Mouse (Mus musculus) midbrain, postnatal 0 days (tissue): ENCODE measurements around the gene Chd9. TPM values are rescaled to one million over a fixed set of nuclear protein-coding genes. Genes with fewer than 3 reads are reported as not detected.

Experiments
- ATAC-seq: fragments of 200-750 bp; cut with Nextera tagmentation; 2 replicates; pipeline ENCODE4 v1.8.0; 2017; ENCODE audit warnings: moderate number of reproducible peaks, mild to moderate bottlenecking, moderate TSS enrichment, moderate library complexity; ENCODE audit not compliant: low FRiP score
- DNase-seq: peaks from one replicate; pipeline ENCODE4 v3.0.0-alpha.2; 2015; ENCODE audit warnings: low spot score
- H3K27ac ChIP-seq: fragments of 300-500 bp; sonication (generic); 2 replicates; pipeline ENCODE4 v1.5.1; 2014; ENCODE audit warnings: low read depth, mild to moderate bottlenecking, low read length, mixed read lengths
- H3K27me3 ChIP-seq: fragments of 300-500 bp; sonication (generic); 2 replicates; pipeline ENCODE4 v1.6.1; 2014; ENCODE audit warnings: low read length, control low read depth, mixed read lengths; ENCODE audit not compliant: insufficient read depth
- H3K36me3 ChIP-seq: fragments of 300-500 bp; sonication (generic); 2 replicates; pipeline ENCODE4 v1.6.1; 2014; ENCODE audit warnings: low read length, control low read depth, mixed read lengths; ENCODE audit not compliant: insufficient read depth
- H3K4me1 ChIP-seq: fragments of 300-500 bp; sonication (generic); 2 replicates; pipeline ENCODE4 v1.6.1; 2014; ENCODE audit warnings: mild to moderate bottlenecking, control low read depth, antibody characterized with exemption, low read length, mixed read lengths; ENCODE audit not compliant: insufficient read depth
- H3K4me2 ChIP-seq: fragments of 300-500 bp; sonication (generic); 2 replicates; pipeline ENCODE4 v1.6.1; 2014; ENCODE audit warnings: low read depth, mild to moderate bottlenecking, low read length, mixed read lengths; ENCODE audit not compliant: poor library complexity, severe bottlenecking
- H3K4me3 ChIP-seq: fragments of 300-500 bp; sonication (generic); 2 replicates; pipeline ENCODE4 v1.5.1; 2014; ENCODE audit warnings: low read depth, mild to moderate bottlenecking, low read length, moderate library complexity
- H3K9ac ChIP-seq: fragments of 300-500 bp; sonication (generic); replicated peaks from 2 replicates; pipeline ENCODE4 v1.6.1; 2014; ENCODE audit warnings: mild to moderate bottlenecking, low read length, moderate library complexity, mixed read lengths; ENCODE audit not compliant: poor library complexity, severe bottlenecking
- H3K9me3 ChIP-seq: fragments of 300-500 bp; sonication (generic); 2 replicates; pipeline ENCODE4 v1.6.1; 2016; ENCODE audit warnings: low read length, control low read depth
- CTCF ChIP-seq: IDR thresholded peaks from 2 replicates; pipeline ENCODE4 v1.5.1; 2016; ENCODE audit warnings: antibody characterized with exemption, mild to moderate bottlenecking
- WGBS: fragments of 180-500 bp; shearing (Covaris S2); extraction: QIAGEN DNeasy Blood & Tissue Kit; methylation state at CpG from one replicate; pipeline ENCODE4 v1.1.7; 2014; 5-methylcytosine and 5-hydroxymethylcytosine counted together
- polyA plus RNA-seq: library from polyadenylated mRNA; unstranded; fragments of >200 nt; fragmentation: Nextera tagmentation; extraction: Ambion mirVana; gene quantifications from 2 replicates; pipeline ENCODE4 v1.2.1, GENCODE M21; 2015
- total RNA-seq: library from RNA; depleted of rRNA; stranded (reverse); fragments of >200 nt; gene quantifications from 2 replicates; pipeline ENCODE4 v1.2.3, GENCODE M21; 2014

Gene Chd9
- total and polyA plus RNA-seq, 2 experiments from 2014 or later: 78.5 to 97.4 TPM

DNA sequence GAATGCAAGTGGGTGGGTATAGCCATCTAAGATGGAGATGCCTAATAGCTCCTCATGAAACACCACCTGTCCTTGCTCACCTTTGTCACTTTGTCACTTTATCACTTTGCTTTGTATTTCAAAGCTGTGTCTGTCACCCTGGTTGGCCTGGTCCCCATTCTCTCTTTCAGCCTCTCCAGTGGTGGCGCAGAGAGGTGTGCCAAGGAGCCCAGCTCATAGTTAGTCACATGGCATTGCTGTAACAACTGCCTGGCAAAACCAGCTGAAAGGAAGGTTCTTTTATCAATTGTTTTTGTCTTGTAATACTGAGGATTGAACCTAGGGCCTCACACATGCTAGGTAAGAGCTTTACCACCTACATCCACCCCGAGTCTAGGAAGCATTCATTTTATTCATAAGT is 38.9 kb downstream of the Chd9 start:
- no peak overlapping the region for H3K27ac ChIP-seq
- no peak overlapping the region for H3K9ac ChIP-seq
- peaks cover 10% of the 10 kb centered on the region for H3K4me1 ChIP-seq
- no peaks in the 10 kb centered on the region for H3K27me3 ChIP-seq
- TF ChIP-seq CTCF: no peak
- WGBS: 96% methylated on average over 2 of the region's 2 CpGs
- H3K9me3 ChIP-seq: no peaks in the 10 kb centered on the region
- H3K4me3 ChIP-seq: no peak overlapping the region
- H3K4me2 ChIP-seq: no peak overlapping the region
- DNase-seq (no peak), ATAC-seq (no peak)
- H3K36me3 ChIP-seq: no peaks in the 10 kb centered on the region

DNA sequence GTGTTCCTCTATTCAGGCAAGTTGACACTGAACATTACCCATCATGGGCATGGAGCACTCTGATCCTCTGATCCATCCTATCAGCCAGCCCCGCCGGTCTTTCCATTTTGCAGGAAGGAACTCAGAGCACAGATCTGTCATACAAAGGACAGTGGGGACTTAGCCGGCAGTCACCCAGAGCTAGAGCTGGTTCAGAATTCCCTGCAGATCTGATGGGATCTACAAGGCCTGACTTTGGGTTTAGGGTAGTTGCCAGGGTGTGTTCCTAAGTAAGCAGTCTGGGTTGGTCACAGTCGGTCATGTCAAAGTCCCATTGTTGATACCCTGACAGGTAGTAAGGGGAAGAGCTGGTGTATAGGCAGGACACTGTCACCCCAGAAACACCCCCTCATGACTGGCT is 39.8 kb downstream of the Chd9 start:
- ATAC-seq: no peak
- Histone ChIP-seq H3K4me2 (no peak overlapping the region), H3K9me3 (no peaks in the 10 kb centered on the region), H3K27ac (no peak overlapping the region), H3K36me3 (no peaks in the 10 kb centered on the region), H3K4me1 (peaks cover 8% of the 10 kb centered on the region), H3K27me3 (no peaks in the 10 kb centered on the region), H3K4me3 (no peak overlapping the region), H3K9ac (no peak overlapping the region)
- no peak for DNase-seq
- TF ChIP-seq CTCF: no peak
- WGBS: 74% methylated on average over 4 of the region's 4 CpGs

DNA sequence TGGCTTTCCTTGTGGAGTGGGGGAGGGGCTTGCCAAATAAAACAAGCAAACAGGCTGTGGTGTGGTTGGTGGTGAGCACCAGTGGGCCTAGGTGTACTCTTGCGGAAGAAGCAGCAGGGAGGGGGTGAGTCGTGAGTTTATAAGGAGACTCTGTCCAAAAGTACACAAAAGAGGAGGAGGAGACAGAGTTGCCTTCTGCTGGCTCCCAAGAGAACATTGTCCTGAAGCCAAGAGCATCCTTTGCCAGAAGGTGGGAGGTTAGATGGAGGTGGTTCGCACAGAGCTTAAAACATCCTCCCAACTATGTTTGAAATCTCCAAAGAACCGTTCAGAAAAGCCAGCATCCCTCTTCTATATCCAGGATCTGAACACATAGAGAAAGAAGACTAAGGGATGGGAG is 40.2 kb downstream of the Chd9 start:
- 68% methylated on average over 4 of the region's 4 CpGs for WGBS
- TF ChIP-seq CTCF: no peak
- H3K4me3 ChIP-seq: no peak overlapping the region
- H3K4me2 ChIP-seq: no peak overlapping the region
- ATAC-seq: no peak
- H3K4me1 ChIP-seq: peaks cover 8% of the 10 kb centered on the region
- H3K27ac ChIP-seq: no peak overlapping the region
- no peaks in the 10 kb centered on the region for H3K9me3 ChIP-seq
- no peaks in the 10 kb centered on the region for H3K36me3 ChIP-seq
- H3K9ac ChIP-seq: no peak overlapping the region
- no peak for DNase-seq
- H3K27me3 ChIP-seq: no peaks in the 10 kb centered on the region

DNA sequence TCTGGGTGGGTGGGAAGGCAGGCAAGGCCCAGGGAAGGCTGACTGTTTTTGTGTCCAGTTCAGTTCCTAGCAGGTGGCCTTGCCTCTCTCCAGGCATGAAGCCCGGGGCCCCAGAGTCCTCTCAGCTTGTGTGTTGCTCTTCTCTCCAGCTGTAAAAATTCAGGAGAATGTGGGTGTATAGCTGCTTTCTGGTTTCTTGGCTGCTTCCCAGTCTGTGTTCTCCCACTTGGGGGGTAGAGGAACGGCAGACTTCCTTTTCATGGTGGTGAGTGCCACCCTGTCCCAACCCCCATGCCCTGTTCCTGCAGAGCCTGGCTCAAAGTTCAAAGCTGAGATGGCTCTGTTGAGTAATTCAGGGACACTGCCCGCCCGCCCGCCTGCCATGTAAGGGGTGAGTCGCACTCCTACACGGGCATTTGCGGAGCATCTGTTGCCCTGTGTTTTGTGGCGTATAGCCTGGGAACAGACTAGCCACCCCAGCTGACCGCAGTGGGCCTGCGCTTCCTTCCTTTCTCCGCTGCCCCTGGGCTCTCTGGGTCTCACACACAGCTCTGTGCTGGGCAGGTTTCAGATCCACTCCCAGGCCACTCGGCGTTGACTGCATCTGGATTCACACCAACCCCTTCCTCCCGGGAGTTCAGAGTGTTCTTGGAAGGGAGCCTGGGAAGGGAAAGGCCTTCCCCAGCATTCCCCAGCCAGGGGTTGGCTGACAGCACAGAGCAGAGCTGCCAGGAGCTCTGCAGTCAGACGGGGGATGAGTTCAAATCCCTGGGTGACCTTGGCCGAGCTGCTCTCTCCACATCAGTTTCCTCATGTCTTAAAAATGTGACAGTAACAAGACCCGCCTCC is 41.1 kb downstream of the Chd9 start:
- Histone ChIP-seq H3K9ac (0 out of 2 replicates have a peak overlapping the region, but pooled peaks have one; percentile 29), H3K27ac (peak overlapping the region; percentile 72), H3K4me2 (peak overlapping the region; percentile 36; the same call in 1 of the 2 replicates), H3K9me3 (no peaks in the 10 kb centered on the region), H3K27me3 (no peaks in the 10 kb centered on the region), H3K4me3 (no peak overlapping the region), H3K36me3 (no peaks in the 10 kb centered on the region), H3K4me1 (peaks cover 8% of the 10 kb centered on the region)
- DNase-seq (peak; percentile 89), ATAC-seq (peak; percentile 61)
- TF ChIP-seq CTCF: no peak
- WGBS: 39% methylated on average over 18 of the region's 18 CpGs

DNA sequence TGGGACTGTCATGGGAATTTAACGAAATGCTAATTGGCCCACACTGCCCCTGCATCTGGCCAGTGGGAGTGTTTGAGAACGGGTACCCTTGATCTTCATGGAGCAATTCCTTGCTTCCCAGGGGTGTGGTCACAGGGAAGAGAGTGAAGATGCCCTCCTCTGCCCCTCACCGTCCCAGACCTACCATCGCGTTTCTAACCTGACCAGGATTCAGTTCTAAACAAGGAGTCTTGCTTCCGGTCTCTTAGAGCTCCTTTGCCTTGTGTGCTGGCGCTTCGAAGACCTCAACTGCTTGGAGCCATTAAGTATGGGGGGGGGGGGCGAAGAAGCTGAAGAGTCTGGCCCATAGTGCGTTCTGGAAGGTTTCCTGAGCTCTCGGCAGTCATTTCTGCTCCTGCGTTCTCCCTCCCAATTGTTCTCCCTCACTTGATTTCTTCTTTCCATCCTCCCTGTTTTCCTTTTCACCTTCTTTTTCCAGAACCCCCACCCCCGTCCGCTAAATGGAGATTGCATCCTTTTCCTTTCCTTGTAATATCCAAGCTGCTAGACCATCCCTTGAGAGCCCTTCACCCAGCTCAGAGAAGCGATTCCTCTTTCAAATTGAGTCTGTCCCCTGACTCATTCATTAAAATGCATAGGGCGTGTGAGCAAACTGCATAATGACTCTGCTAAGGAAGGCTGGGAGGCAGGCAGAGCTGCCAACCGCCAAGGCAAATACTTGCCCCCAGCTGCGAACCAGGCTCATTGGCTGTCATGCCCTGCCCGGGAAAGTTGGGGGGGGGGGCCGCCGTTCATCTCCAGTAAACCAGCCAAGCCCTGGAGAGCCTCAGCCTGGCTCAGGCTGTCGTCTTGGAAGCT is 42.0 kb downstream of the Chd9 start:
- no peak for TF ChIP-seq CTCF
- Histone ChIP-seq H3K4me3 (no peak overlapping the region), H3K4me1 (peaks cover 8% of the 10 kb centered on the region), H3K9ac (0 out of 2 replicates have a peak overlapping the region, but pooled peaks have one; percentile 29), H3K27me3 (no peaks in the 10 kb centered on the region), H3K27ac (peak overlapping the region; percentile 72), H3K36me3 (no peaks in the 10 kb centered on the region), H3K4me2 (peak overlapping the region; percentile 36), H3K9me3 (no peaks in the 10 kb centered on the region)
- DNase-seq: peak; percentile 93
- 1% methylated on average over 22 of the region's 22 CpGs for WGBS
- peak; percentile 85 for ATAC-seq
